Mouse (Mus musculus): ENCODE data around the gene Fryl. TPM values are rescaled to one million over a fixed set of nuclear protein-coding genes. Genes with fewer than 3 reads are reported as not detected.

Gene Fryl
- polyA plus RNA-seq, 1 experiment from 2014 or later: 20.3 TPM

DNA sequence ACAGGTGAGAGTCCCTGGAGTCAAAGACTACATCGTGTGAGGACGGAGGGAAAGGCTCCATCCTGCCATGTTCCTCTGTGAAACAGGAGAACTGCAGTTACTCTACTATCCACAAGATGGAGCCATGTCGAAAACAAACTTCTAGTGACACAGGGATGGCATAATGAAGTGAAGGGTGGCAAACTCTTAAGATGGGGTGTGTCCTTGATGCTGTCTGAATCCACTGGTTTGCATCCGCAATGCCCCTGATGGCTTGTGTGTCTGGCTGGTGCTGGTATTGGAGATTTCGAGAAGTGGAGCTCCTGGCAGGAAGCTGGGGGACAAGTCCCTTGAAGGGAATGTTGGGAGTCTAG, 122.6 kb downstream of the Fryl start:
- H3K4me1 ChIP-seq (replicated peaks; ENCODE audit: control insufficient read depth, insufficient read depth, low read length): no peaks in the 10 kb centered on the region
- H3K4me2 ChIP-seq (ENCODE audit: low read depth, low read length): no peak overlapping the region
- no peaks in the 10 kb centered on the region for H3K9me3 ChIP-seq (ENCODE audit: control insufficient read depth, low read length)
- WGBS: 34% methylated on average over 5 of the region's 5 CpGs
- no peak for ATAC-seq (ENCODE audit: low read depth)
- H3K27ac ChIP-seq (ENCODE audit: low read length): no peak overlapping the region
- no peak overlapping the region for H3K4me3 ChIP-seq (ENCODE audit: low read length)
- H3K27me3 ChIP-seq (ENCODE audit: control insufficient read depth, insufficient read depth, low read depth, low read length): no peaks in the 10 kb centered on the region
- H3K9ac ChIP-seq (ENCODE audit: low read length): no peak overlapping the region
- no peaks in the 10 kb centered on the region for H3K36me3 ChIP-seq (ENCODE audit: control insufficient read depth, insufficient read depth, low read length)

DNA sequence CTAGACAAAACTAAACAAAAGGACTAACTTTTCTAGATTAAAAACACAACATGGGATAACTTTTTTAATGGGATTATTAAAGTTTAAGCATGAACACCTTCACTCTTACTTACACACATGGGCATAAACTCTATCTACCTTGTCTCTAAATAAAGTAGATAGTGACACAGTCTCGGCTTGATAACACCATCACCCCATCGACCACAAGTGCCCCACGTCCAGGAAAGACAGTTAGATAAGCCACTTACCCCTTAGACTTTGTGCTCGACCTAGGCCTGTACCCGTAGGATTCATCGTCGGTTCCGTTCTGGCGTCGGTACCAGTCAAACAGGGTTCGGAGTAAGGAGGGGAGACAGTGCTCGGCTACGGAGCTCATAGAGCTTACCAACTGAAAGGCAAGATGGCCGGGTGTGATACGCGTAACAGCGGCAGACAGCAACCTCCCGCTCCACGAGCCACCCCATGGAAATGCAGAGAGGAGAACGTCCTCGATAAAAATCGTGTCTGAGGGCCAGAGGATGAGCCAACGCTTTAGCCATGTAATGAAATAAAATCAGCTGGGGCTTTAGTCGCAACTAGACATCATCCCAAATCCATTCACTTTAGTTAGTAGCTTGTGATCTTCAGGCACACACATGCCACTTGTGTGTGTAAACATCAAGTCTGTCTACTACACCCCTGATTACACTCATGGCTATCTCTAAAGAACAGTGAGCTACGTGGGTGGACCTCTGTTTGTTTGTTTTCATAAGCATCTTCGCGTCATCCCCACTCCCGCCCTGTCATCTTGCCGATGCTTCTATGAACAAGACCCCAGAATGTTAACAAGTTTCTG, 123.2 kb downstream of the Fryl start:
- Histone ChIP-seq H3K9me3 (ENCODE audit: control insufficient read depth, low read length) (no peaks in the 10 kb centered on the region), H3K9ac (ENCODE audit: low read length) (no peak overlapping the region), H3K36me3 (ENCODE audit: control insufficient read depth, insufficient read depth, low read length) (no peaks in the 10 kb centered on the region), H3K27ac (ENCODE audit: low read length) (no peak overlapping the region), H3K27me3 (ENCODE audit: control insufficient read depth, insufficient read depth, low read depth, low read length) (no peaks in the 10 kb centered on the region), H3K4me3 (ENCODE audit: low read length) (no peak overlapping the region), H3K4me2 (ENCODE audit: low read depth, low read length) (no peak overlapping the region), H3K4me1 (replicated peaks; ENCODE audit: control insufficient read depth, insufficient read depth, low read length) (no peaks in the 10 kb centered on the region)
- 83% methylated on average over 29 of the region's 29 CpGs for WGBS
- ATAC-seq (ENCODE audit: low read depth): no peak

DNA sequence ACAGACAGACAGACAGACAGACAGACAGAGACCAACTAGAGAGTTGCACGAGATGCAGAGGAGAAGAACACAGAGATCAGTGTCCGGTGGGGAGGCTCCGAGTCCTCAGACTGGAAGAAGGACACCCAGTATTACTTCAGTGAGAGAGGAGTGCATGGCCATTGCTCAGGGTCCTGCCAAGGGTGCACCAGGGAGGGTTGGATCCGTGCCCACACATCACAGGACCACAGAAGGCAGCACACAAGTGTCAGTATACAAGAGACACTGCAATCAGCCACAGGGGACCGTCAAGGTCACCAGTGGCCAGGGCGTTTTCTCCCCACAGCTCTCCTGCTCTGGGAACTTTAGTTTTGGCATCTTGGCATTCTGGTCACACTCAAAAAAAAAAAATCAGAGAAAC, 125.4 kb downstream of the Fryl start:
- Histone ChIP-seq H3K9me3 (ENCODE audit: control insufficient read depth, low read length) (no peaks in the 10 kb centered on the region), H3K27ac (ENCODE audit: low read length) (no peak overlapping the region), H3K4me1 (replicated peaks; ENCODE audit: control insufficient read depth, insufficient read depth, low read length) (no peaks in the 10 kb centered on the region), H3K9ac (ENCODE audit: low read length) (no peak overlapping the region), H3K36me3 (ENCODE audit: control insufficient read depth, insufficient read depth, low read length) (no peaks in the 10 kb centered on the region), H3K4me2 (ENCODE audit: low read depth, low read length) (no peak overlapping the region), H3K4me3 (ENCODE audit: low read length) (no peak overlapping the region), H3K27me3 (ENCODE audit: control insufficient read depth, insufficient read depth, low read depth, low read length) (no peaks in the 10 kb centered on the region)
- ATAC-seq (ENCODE audit: low read depth): no peak
- 87% methylated on average over 6 of the region's 6 CpGs for WGBS

DNA sequence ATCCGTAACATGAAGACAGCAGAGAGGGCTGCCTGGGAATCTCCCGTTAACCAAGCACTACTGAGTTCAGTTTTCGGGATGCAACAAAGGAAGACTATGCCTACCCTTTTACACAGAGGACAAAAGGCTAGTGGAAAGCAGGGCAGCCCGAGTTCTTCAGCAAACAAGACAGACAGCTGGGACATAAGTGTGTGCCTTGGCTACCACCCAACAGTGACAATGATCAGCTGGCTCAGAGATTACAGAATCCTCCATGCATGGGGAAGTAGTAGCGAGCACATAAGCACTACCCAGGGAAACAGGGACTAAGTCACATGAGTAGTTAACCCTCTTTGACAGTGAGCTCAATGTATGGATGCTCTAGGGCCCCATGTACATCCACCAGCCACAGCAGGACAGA, 126.5 kb downstream of the Fryl start:
- Histone ChIP-seq H3K27me3 (ENCODE audit: control insufficient read depth, insufficient read depth, low read depth, low read length) (no peaks in the 10 kb centered on the region), H3K4me2 (ENCODE audit: low read depth, low read length) (no peak overlapping the region), H3K27ac (ENCODE audit: low read length) (no peak overlapping the region), H3K9me3 (ENCODE audit: control insufficient read depth, low read length) (no peaks in the 10 kb centered on the region), H3K9ac (ENCODE audit: low read length) (no peak overlapping the region), H3K4me3 (ENCODE audit: low read length) (no peak overlapping the region), H3K36me3 (ENCODE audit: control insufficient read depth, insufficient read depth, low read length) (no peaks in the 10 kb centered on the region), H3K4me1 (replicated peaks; ENCODE audit: control insufficient read depth, insufficient read depth, low read length) (no peaks in the 10 kb centered on the region)
- 61% methylated on average over 5 of the region's 5 CpGs for WGBS
- ATAC-seq (ENCODE audit: low read depth): peak; percentile 76

DNA sequence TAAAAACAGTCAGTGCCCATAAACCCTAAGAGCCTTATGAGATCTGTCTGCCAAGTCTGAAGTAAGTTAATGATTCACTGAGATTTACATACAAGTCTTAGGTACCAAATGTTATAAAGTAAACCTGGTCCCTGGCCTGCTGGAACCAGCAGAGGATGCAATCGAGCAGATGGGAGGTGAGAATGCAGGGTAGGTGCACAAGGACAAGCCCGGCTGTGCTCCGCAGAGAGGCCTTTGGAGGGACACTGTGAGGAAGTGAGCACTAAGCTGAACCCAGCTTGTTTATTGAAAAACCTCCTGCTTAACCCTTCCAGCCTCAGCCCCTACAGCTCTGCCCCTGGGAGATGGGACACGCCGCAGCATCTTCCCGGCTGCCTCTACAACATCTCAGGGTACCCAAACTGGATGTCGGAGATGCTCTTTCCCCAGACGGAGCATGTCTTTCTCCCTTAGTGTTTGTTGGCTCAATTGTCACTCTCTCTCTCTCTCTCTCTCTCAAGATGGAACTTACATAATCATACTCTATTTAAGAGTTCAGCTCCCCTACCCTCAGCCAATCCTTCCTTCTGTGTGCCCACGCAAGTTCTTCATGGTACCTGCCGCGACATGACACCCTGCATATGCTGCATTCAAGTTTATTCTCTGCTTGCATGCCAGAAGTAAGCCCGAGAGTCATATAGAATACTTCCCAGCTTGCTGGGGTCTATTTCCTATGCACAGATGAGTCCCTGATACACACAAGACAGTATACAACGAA, 136.3 kb downstream of the Fryl start:
- no peak for ATAC-seq (ENCODE audit: low read depth)
- H3K36me3 ChIP-seq (ENCODE audit: control insufficient read depth, insufficient read depth, low read length): peaks cover 2% of the 10 kb centered on the region; the same call in 1 of the 2 replicates

DNA sequence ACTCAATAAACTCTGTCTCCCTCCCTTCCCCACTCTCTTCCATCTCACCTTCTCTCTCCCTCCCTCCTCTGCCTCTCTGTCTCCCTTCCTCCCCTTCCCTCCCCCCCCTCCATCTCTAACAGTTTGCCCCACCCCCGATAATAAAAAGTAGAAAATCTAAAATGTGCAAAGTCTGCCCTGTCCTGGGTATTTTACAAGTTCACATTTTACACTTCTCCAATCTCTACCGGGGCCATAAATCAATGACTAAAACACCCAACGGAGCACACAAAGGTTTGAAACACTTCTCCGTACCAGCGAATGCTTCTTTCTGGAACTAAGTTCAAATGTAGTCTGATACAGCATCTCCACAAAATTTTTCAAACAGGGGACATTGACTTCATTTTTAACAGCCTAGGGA, 136.9 kb downstream of the Fryl start:
- H3K4me2 ChIP-seq (ENCODE audit: low read depth, low read length): no peak overlapping the region
- ATAC-seq (ENCODE audit: low read depth): no peak
- H3K36me3 ChIP-seq (ENCODE audit: control insufficient read depth, insufficient read depth, low read length): peaks cover 2% of the 10 kb centered on the region; the same call in 1 of the 2 replicates
- no peak overlapping the region for H3K4me3 ChIP-seq (ENCODE audit: low read length)
- no peaks in the 10 kb centered on the region for H3K4me1 ChIP-seq (replicated peaks; ENCODE audit: control insufficient read depth, insufficient read depth, low read length)
- 80% methylated on average over 5 of the region's 5 CpGs for WGBS
- H3K9me3 ChIP-seq (ENCODE audit: control insufficient read depth, low read length): no peaks in the 10 kb centered on the region
- H3K9ac ChIP-seq (ENCODE audit: low read length): no peak overlapping the region
- H3K27ac ChIP-seq (ENCODE audit: low read length): no peak overlapping the region
- no peaks in the 10 kb centered on the region for H3K27me3 ChIP-seq (ENCODE audit: control insufficient read depth, insufficient read depth, low read depth, low read length)

More for the DNA sequence above, 136.3 kb downstream of the Fryl start:
- no peaks in the 10 kb centered on the region for H3K9me3 ChIP-seq (ENCODE audit: control insufficient read depth, low read length)
- H3K4me1 ChIP-seq (replicated peaks; ENCODE audit: control insufficient read depth, insufficient read depth, low read length): no peaks in the 10 kb centered on the region
- no peak overlapping the region for H3K27ac ChIP-seq (ENCODE audit: low read length)
- H3K9ac ChIP-seq (ENCODE audit: low read length): no peak overlapping the region
- 78% methylated on average over 13 of the region's 13 CpGs for WGBS
- H3K4me3 ChIP-seq (ENCODE audit: low read length): no peak overlapping the region
- H3K4me2 ChIP-seq (ENCODE audit: low read depth, low read length): no peak overlapping the region
- H3K27me3 ChIP-seq (ENCODE audit: control insufficient read depth, insufficient read depth, low read depth, low read length): no peaks in the 10 kb centered on the region

DNA sequence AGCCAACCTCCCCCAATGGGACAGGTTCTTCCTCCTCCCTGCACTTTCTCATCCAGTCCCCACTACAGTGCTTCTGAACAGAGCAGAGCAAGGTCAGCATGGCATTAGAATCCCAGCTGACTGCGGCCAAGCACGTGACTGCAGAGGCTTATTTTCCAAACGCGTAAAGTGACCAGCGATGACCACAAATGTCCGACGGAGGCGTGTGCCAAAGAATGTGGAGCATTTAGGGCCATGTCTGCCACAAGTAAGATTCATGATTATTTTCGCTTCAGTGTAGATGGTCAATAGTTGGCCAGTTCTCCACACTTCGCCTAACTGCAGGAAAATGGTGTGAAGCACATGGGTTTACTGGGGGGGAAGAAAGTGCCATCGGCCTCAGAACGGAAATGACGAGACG, 137.6 kb downstream of the Fryl start:
- ATAC-seq (ENCODE audit: low read depth): no peak
- H3K4me2 ChIP-seq (ENCODE audit: low read depth, low read length): no peak overlapping the region
- no peak overlapping the region for H3K27ac ChIP-seq (ENCODE audit: low read length)
- WGBS: 89% methylated on average over 14 of the region's 14 CpGs
- no peaks in the 10 kb centered on the region for H3K27me3 ChIP-seq (ENCODE audit: control insufficient read depth, insufficient read depth, low read depth, low read length)
- peaks cover 2% of the 10 kb centered on the region; the same call in 1 of the 2 replicates for H3K36me3 ChIP-seq (ENCODE audit: control insufficient read depth, insufficient read depth, low read length)
- no peaks in the 10 kb centered on the region for H3K4me1 ChIP-seq (replicated peaks; ENCODE audit: control insufficient read depth, insufficient read depth, low read length)
- H3K9ac ChIP-seq (ENCODE audit: low read length): no peak overlapping the region
- H3K9me3 ChIP-seq (ENCODE audit: control insufficient read depth, low read length): no peaks in the 10 kb centered on the region
- no peak overlapping the region for H3K4me3 ChIP-seq (ENCODE audit: low read length)

DNA sequence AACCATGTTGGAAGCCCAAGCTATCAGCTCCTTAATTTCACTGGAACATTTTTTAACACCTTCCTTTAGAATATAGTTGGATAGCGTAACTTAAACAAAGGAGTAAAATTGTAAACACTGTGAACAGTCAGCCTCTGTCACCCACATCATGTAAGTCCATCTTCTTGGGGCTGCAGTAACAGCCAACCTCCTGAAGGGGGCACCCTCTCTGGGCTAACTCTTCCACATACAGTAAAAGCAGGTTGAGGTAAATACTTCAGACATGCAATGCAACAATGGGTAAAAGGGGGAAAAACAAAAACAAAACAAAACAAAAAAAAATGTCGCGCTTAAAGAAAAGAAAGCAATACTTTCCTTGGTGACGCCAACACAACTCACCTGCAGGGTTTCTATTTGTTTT, 141.5 kb downstream of the Fryl start:
- Histone ChIP-seq H3K36me3 (ENCODE audit: control insufficient read depth, insufficient read depth, low read length) (peaks cover 5% of the 10 kb centered on the region), H3K9ac (ENCODE audit: low read length) (no peak overlapping the region), H3K27ac (ENCODE audit: low read length) (no peak overlapping the region), H3K4me1 (replicated peaks; ENCODE audit: control insufficient read depth, insufficient read depth, low read length) (no peaks in the 10 kb centered on the region), H3K4me2 (ENCODE audit: low read depth, low read length) (no peak overlapping the region), H3K27me3 (ENCODE audit: control insufficient read depth, insufficient read depth, low read depth, low read length) (no peaks in the 10 kb centered on the region), H3K9me3 (ENCODE audit: control insufficient read depth, low read length) (no peaks in the 10 kb centered on the region), H3K4me3 (ENCODE audit: low read length) (no peak overlapping the region)
- 88% methylated on average over 4 of the region's 4 CpGs for WGBS
- ATAC-seq (ENCODE audit: low read depth): no peak

DNA sequence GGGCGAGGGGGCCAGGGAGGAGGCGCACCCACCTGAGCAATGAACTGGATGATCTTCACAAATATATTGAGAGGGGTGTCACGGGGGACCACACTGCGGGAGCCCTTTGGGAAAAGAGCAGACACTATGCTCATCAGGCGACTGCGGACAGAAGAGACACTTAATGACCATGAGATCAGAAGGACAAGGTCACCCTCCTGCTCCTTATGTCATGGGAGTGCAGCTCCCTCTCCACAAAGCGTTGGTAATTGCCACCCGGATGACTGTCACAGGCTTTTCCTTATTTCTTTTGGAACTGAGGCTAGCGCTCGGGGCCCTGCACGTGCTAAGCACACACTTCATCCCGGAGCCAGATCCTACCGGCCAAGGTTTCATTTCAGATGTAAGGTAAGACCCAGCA, 144.1 kb downstream of the Fryl start:
- H3K27ac ChIP-seq (ENCODE audit: low read length): no peak overlapping the region
- no peak overlapping the region for H3K9ac ChIP-seq (ENCODE audit: low read length)
- H3K4me1 ChIP-seq (replicated peaks; ENCODE audit: control insufficient read depth, insufficient read depth, low read length): no peaks in the 10 kb centered on the region
- no peak overlapping the region for H3K4me2 ChIP-seq (ENCODE audit: low read depth, low read length)
- WGBS: 86% methylated on average over 13 of the region's 13 CpGs
- ATAC-seq (ENCODE audit: low read depth): no peak
- H3K36me3 ChIP-seq (ENCODE audit: control insufficient read depth, insufficient read depth, low read length): peaks cover 5% of the 10 kb centered on the region
- H3K9me3 ChIP-seq (ENCODE audit: control insufficient read depth, low read length): no peaks in the 10 kb centered on the region
- no peak overlapping the region for H3K4me3 ChIP-seq (ENCODE audit: low read length)
- H3K27me3 ChIP-seq (ENCODE audit: control insufficient read depth, insufficient read depth, low read depth, low read length): no peaks in the 10 kb centered on the region
